Mouse (Mus musculus) gastrocnemius, postnatal 10 days (tissue): Measurements from ENCODE around the gene Tmem107. TPM values are rescaled to one million over a fixed set of nuclear protein-coding genes. Genes with fewer than 3 reads are reported as not detected.

ENCODE experiments used
- total RNA-seq, 2 experiments: library from RNA; stranded (reverse); gene quantifications; 2 replicates each; pipeline ENCODE4 v1.2.3; 2021

Gene Tmem107
- total RNA-seq, 2 experiments from 2014 or later, result 4.3 to 5.2 TPM

Other genes with a start within 250 kb of the Tmem107 start
- gene Ndel1, start 198.9 kb upstream of the Tmem107 start, total RNA-seq, result 10 to 100 TPM; 58.3 to 68.8 TPM
- gene Rnf222, start 182.3 kb upstream of the Tmem107 start, total RNA-seq, result not detected
- 1,000 to 10,000 TPM in 1 of 2 experiments, 100 to 1,000 TPM in 1; 992 to 1,013 TPM for gene Rpl26, start 169.2 kb upstream of the Tmem107 start, total RNA-seq
- gene Odf4, start 143.7 kb upstream of the Tmem107 start, total RNA-seq, result not detected
- gene Arhgef15, start 113.3 kb upstream of the Tmem107 start, total RNA-seq, result 10 to 100 TPM; 13.0 to 17.1 TPM
- 1 to 10 TPM; 2.3 to 3.7 TPM for gene Slc25a35, start 102.7 kb upstream of the Tmem107 start, total RNA-seq
- 10 to 100 TPM; 45.0 to 57.6 TPM for gene Rangrf, start 95.6 kb upstream of the Tmem107 start, total RNA-seq
- 10 to 100 TPM in 1 of 2 experiments, 1 to 10 TPM in 1; 7.8 to 11.2 TPM for gene Pfas, start 62.3 kb upstream of the Tmem107 start, total RNA-seq
- gene Ctc1, start 54.9 kb upstream of the Tmem107 start, total RNA-seq, result 10 to 100 TPM; 11.2 to 17.2 TPM
- 10 to 100 TPM; 10.2 to 11.6 TPM for gene Aurkb, start 25.2 kb upstream of the Tmem107 start, total RNA-seq
- gene Borcs6, start 11.1 kb upstream of the Tmem107 start, total RNA-seq, result 10 to 100 TPM; 12.6 to 13.9 TPM
- 10 to 100 TPM; 52.4 to 55.8 TPM for gene Vamp2, start 17.7 kb downstream of the Tmem107 start, total RNA-seq
- gene Per1, start 24.4 kb downstream of the Tmem107 start, total RNA-seq, result 10 to 100 TPM; 17.5 to 78.6 TPM
- gene Hes7, start 49.6 kb downstream of the Tmem107 start, total RNA-seq, result not detected
- under 1 TPM; 0.27 to 0.49 TPM for gene 9130213A22Rik, start 51.8 kb downstream of the Tmem107 start, total RNA-seq
- under 1 TPM in 1 of 2 experiments, not detected in 1; 0.27 TPM for gene Aloxe3, start 55.1 kb downstream of the Tmem107 start, total RNA-seq
- gene Alox12b, start 86.2 kb downstream of the Tmem107 start, total RNA-seq, result not detected
- under 1 TPM in 1 of 2 experiments, not detected in 1; 0.09 TPM for gene Alox8, start 127.0 kb downstream of the Tmem107 start, total RNA-seq
- gene Gucy2e, start 166.2 kb downstream of the Tmem107 start, total RNA-seq, result not detected